Mouse (Mus musculus): ENCODE data around the gene Rarres2. TPM values are rescaled to one million over a fixed set of nuclear protein-coding genes. Genes with fewer than 3 reads are reported as not detected.

Rarres2 gene
- polyA plus RNA-seq (2021; fragmentation: Nextera tagmentation) = 55.9 and 70.3 TPM in 2 replicates
- long read RNA-seq, experiment 1, partial matches to known transcripts = 15 of 25 reads
- long read RNA-seq, experiment 1, other reads (novel, unspliced or antisense) = 0 of 25 reads
- long read RNA-seq, experiment 2, partial matches to known transcripts = 0 of 1 reads
- long read RNA-seq, experiment 2, other reads (novel, unspliced or antisense) = 1 of 1 reads

GRCm38 (mm10) chr6:48572572-48573061 is at the start of gene Rarres2:
TSS of gene Rarres2 (minus strand) at chr6:48572789.

GRCm38 (mm10) chr6:48601271-48602079 is 28.9 kb upstream of the Rarres2 start, which contains the start of gene Zfp775:
TSS of gene Zfp775 (plus strand) at chr6:48602063.

DNA sequence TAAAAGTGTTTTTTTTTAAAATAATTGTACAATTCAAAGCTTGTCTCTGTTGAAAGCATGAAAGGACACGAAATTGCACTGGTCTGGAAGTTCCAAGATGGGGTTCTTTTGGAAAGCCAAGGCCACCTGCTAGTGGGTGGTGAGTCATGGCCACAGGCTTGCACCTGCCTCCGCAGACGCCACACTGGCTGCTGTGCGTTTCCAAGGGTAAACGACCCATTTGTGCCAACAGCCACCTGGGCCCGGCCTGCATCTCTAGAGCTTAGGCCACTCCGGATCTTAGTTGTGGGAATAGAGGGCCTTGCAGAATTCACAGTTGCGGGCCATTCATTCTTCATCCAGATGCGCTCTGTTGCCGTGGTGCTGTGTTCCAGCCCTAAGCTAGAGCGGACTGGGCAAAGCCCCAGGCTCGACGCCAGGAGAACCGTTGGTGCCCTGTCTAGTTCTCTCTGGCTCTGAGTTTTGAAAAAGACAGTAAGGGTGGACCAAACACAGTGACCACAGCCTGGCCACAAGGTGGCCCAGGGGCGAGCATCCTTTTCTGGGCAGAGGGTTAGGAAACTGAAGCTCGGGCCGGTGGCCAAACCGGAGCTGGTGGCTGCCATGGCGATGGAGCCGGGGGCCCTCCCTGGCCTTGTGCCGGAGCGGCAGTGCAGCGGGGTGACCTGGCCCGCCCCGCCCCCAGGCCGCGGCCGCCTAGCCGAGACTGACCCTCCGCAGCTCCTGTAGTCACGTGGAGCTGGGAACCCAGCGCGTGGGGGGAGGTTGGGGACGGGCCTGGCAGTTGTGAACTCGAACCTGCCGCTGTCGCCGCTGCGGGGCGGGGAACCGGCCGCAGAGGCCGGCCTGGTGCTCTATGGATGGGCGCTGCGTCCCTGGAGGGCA is 20.8 kb upstream of the Rarres2 start, which contains the start of the genes Repin1 and Gm44965:
Gene Repin1, plus strand, starts transcription at position 726 of the 885 bp plus-strand sequence.
Gene Gm44965, plus strand, starts transcription at position 784 of the 885 bp plus-strand sequence.

DNA sequence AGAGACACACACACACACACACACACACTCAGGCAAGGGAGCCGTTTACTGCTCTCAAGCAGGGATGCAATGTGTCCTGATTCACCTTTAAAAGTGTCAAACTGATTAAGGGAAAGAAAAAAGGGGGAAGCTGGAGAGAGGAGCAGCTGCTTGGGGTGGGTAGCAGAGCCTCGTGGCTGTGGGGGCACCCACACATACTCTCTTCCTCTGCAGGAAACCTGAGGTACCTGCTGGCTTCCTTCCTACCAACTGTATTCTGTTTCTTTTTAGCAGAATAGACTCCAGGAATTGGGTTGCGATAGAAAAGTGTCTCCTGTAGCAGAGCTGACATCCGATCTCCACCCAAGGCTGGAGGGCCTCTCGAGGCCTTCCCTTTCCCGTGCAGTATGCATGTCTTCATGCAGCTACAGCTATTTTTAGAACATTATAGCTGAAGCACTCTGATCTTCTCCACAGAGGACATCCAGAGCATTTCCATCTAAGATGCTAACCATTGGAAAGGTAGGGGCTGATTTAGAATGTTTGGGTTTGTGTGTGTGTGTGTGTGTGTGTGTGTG is 16.7 kb upstream of the Rarres2 start, which contains the start of gene Gm45021:
Gene Gm45021, plus strand, starts transcription at position 417 of the 557 bp plus-strand sequence.

DNA sequence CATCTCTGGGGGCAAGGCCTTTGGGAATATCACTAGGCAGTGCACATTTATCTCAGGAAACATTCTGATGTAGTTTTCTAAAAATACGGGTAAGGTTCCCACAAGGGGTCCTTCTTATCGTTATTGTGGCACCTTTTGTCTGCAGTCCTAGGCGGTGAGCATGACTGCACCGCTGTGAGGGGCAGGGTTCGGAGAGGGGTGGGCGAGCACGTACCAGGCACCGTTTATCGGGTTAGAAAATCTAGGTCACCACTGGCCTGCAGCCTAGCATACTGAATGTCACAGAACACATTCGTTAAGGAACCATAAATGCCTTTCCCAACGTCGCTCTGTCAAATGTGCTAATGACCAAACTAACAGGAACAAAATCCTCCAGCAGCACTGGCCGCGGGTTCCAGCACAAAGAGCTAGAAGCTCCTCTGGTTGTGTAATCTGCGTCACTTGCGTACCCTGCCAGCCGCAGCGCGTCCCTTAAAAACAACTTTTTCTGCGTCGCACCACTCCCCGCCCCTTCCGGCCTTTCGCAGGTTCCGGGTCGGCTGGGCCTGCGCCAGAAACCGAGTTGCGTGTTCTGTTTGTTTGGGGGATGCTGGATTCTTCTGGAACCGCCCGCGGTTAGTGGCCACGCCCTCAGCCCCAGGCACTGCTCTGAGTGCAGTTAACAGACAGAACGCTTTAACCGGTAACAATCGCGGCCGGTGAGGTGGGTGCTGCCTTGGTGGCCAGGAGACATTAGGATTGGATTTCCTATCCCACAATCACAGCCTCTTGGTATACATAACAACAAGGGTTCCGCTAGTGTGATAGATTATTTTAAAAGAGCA is 18.1 kb downstream of the Rarres2 start, which contains the start of gene Lrrc61:
Gene Lrrc61, plus strand, starts transcription at position 517 of the 824 bp plus-strand sequence.

DNA sequence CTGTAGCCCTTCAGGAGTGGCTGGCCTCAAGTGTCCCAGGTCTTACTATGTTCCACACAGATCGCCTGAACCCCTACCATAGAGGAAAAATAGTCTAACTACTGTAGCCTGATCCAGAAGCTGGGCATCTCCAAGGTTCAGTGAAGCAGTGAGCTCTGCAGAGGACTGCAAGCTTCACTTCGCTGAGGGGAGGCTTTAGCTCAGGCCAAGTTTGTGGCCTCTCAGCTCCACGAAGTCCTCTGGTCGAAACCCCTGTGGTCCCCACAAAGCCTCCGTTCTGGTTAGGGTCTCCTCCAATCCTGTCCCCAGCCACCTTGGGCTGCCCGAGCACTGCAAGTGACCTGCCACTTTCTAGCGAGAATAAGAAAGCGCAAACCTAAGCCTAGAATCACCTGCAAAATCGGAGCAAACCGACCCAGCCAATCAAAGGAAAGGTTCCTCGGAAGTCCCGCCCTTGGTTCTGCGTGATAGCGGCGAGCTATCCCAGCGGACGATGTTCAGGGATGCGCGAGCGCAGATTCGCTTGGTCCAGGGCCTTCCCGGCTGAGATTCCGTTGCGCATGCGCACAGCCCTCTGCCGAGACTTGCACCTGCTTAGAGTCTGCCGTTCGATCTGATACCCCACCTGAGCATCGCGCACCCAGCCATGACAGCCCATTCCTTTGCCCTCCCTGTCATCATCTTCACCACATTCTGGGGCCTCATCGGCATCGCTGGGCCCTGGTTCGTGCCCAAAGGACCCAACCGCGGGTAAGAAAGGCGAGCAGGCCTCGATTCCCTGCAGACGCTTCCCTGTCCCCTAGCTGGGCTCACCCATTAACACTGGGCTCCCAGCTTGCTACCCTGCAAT is 35.3 kb downstream of the Rarres2 start, which contains the start of gene Atp6v0e2:
Gene Atp6v0e2, plus strand, starts transcription at position 511 of the 850 bp plus-strand sequence.

Other genes with a start within 250 kb of the Rarres2 start
- gene Krba1, start 177.2 kb downstream of the Rarres2 start, polyA plus RNA-seq (2021; fragmentation: Nextera tagmentation) = 4.3 and 4.4 TPM in 2 replicates
- gene Zfp467, start 127.0 kb downstream of the Rarres2 start, polyA plus RNA-seq (2021; fragmentation: Nextera tagmentation) = 29.2 and 31.4 TPM in 2 replicates
- gene Sspo, start 124.6 kb downstream of the Rarres2 start, polyA plus RNA-seq (2021; fragmentation: Nextera tagmentation) = 0.15 and 0.28 TPM in 2 replicates
- gene Atp6v0e2, start 35.2 kb downstream of the Rarres2 start, polyA plus RNA-seq (2021; fragmentation: Nextera tagmentation) = 721 and 840 TPM in 2 replicates
- gene Lrrc61, start 18.0 kb downstream of the Rarres2 start, polyA plus RNA-seq (2021; fragmentation: Nextera tagmentation) = 30.6 and 38.0 TPM in 2 replicates
- gene Gm45021, start 16.8 kb upstream of the Rarres2 start, polyA plus RNA-seq (2021; fragmentation: Nextera tagmentation) = not detected in 2 replicates
- gene Repin1, start 21.1 kb upstream of the Rarres2 start, polyA plus RNA-seq (2021; fragmentation: Nextera tagmentation) = 18.9 and 20.9 TPM in 2 replicates
- not detected in 2 replicates for gene Gm44965, start 21.2 kb upstream of the Rarres2 start, polyA plus RNA-seq (2021; fragmentation: Nextera tagmentation)
- 5.7 and 6.3 TPM in 2 replicates for gene Zfp775, start 29.3 kb upstream of the Rarres2 start, polyA plus RNA-seq (2021; fragmentation: Nextera tagmentation)
- gene AI854703, start 54.0 kb upstream of the Rarres2 start, polyA plus RNA-seq (2021; fragmentation: Nextera tagmentation) = 9.4 and 11.7 TPM in 2 replicates
- 0.09 TPM in 1 of 2 replicates, not detected in the other for gene Gimap8, start 74.4 kb upstream of the Rarres2 start, polyA plus RNA-seq (2021; fragmentation: Nextera tagmentation)
- 0.26 and 0.59 TPM in 2 replicates for gene Gimap9, start 103.3 kb upstream of the Rarres2 start, polyA plus RNA-seq (2021; fragmentation: Nextera tagmentation)
- 0.21 TPM in 1 of 2 replicates, not detected in the other for gene Gimap4, start 111.8 kb upstream of the Rarres2 start, polyA plus RNA-seq (2021; fragmentation: Nextera tagmentation)
- gene Gimap6, start 135.4 kb upstream of the Rarres2 start, polyA plus RNA-seq (2021; fragmentation: Nextera tagmentation) = 2.7 and 3.0 TPM in 2 replicates
- 0.83 TPM in 1 of 2 replicates, not detected in the other for gene Gm28053, start 145.8 kb upstream of the Rarres2 start, polyA plus RNA-seq (2021; fragmentation: Nextera tagmentation)
- 0.11 TPM in 1 of 2 replicates, not detected in the other for gene Gimap7, start 145.8 kb upstream of the Rarres2 start, polyA plus RNA-seq (2021; fragmentation: Nextera tagmentation)
- gene Gimap1, start 166.3 kb upstream of the Rarres2 start, polyA plus RNA-seq (2021; fragmentation: Nextera tagmentation) = 2.5 and 3.3 TPM in 2 replicates
- 0.60 and 0.82 TPM in 2 replicates for gene Gimap5, start 173.4 kb upstream of the Rarres2 start, polyA plus RNA-seq (2021; fragmentation: Nextera tagmentation)
- gene Gimap3, start 198.1 kb upstream of the Rarres2 start, polyA plus RNA-seq (2021; fragmentation: Nextera tagmentation) = 0.06 TPM in 1 of 2 replicates, not detected in the other

All from layer of hippocampus, adult 6 months (tissue).